Mouse (Mus musculus): Measurements from ENCODE around the gene Slc16a14. TPM values are rescaled to one million over a fixed set of nuclear protein-coding genes. Genes with fewer than 3 reads are reported as not detected.

Gene Slc16a14
- total RNA-seq, 2 experiments from 2014 or later: 0.39 to 0.57 TPM

DNA sequence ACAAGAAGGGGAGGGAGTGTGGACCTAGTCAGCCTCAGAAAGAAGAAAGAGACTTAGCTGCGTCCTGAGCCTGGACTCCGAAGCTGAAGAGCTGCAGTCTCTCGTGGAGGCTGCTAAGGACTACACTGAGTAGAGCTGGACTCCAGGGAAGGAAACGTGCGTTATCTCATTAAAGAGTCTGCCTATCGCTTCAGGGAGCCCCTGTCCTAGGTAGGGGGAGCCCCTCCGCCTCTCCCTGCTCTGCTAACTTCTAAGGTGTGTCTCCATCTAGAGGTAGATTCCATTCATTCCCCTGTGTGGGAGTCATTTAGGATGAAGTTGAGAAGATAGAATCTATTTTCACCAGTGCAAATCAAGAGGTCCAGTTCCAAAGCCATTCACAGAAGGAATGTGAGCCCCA, 65.4 kb downstream of the Slc16a14 start:
- DNase-seq: no peak
- intact Hi-C loops (cut with DNase I): no loop called here

DNA sequence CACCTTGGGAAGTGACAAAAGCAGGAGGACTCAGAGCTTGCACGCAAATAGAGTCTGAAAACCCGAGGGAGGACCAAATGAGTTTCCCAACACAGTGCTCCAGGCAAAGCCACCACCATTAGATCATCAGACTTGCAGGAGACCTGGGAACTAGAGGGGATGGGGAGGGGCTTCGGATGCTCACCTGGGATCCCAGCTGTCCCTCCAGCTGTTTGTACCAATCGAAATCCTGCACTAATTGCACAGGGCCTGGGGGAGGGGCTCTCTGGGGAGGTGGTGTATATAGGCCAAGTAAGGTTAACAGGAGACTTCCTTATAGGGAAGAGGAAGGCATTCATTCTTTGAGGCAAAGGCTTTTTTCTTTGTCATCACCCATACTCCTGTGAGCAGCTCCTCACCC, 66.1 kb downstream of the Slc16a14 start:
- intact Hi-C loops (cut with DNase I): no loop called here
- DNase-seq: no peak

DNA sequence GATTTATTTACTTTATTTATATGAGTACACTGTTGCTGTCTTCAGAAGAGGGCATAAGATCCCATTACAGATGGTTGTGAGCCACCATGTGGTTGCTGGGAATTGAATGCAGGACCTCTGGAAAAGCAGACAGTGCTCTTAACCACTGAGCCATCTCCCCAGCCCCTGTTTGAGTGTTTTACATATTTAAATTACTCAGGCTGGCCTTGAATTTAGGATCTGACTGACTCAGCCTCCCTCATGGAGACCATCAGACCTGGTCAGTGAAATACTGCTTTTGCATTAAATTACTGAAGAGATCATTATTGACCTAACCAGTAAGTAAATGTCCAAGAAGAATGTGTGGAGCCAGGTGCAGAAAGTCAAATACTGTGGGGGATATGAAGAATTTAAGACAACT, 66.6 kb downstream of the Slc16a14 start:
- no peak for DNase-seq
- intact Hi-C loops (cut with DNase I): no loop called here

DNA sequence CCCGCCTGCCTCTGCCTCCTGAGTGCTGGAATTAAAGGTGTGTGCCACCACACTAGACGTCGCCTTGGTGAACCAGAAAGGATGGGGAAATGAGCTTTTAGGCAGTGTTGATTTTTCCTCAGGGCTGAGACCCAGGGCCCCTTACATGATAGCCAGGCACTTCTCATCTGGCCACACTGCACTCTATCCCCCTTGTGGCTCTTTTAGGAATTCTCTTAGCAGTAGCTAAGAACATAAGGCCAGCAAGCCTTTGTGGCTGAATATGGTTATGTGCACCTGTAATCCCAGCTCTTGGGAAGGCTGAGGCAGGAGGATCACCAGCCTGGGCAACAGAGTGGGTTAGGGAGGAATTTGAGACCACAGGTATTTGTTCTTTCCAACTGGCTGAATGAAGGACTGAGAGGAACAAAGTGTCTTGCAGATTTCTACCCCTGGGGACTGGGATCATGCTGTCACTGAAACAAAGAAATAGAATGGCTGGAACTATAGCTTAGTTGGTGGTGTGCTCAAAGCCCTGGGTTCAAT, 68.2 kb downstream of the Slc16a14 start:
- intact Hi-C loops (cut with DNase I): no loop called here
- DNase-seq: no peak

DNA sequence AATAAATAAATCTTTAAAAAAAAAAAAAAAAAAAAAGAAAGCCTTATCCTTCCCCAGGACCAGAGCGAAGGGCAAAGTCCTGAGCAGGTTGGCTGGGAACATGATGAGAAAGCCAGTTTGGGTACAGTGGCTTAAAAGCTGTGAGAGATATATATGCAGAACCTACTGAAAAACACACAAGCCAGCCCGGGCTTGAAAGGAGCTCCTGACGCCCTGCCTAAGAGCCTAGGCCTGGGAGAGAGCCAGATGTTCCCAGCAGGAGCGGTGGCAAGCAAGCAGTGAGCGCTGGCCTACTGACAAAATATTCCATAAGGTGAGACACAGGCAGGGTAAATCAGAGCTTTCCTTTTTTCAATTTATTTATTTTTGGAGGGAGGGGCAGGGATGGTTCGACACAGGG, 68.7 kb downstream of the Slc16a14 start:
- intact Hi-C loops (cut with DNase I): no loop called here
- DNase-seq: no peak

DNA sequence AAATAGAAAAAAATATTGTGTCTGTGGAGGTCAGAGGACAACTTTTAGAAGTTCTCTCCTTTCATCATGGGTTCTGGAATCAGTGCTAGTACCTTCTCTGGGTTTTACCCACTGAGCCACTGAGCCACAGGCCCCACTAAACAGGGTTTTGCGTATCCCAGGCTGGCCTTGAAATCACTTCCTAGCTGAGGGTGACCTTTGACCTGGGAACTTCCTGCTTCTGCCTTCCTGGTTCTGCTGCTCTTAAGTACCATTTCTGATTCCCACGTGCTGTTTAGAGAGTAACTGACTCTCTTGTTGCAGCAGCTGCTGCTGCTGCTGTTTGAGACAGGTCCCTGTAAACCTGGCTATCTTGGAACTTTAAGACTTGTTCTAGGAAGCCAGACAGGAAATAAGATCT, 70.3 kb downstream of the Slc16a14 start:
- intact Hi-C loops (cut with DNase I): no loop called here
- no peak for DNase-seq

DNA sequence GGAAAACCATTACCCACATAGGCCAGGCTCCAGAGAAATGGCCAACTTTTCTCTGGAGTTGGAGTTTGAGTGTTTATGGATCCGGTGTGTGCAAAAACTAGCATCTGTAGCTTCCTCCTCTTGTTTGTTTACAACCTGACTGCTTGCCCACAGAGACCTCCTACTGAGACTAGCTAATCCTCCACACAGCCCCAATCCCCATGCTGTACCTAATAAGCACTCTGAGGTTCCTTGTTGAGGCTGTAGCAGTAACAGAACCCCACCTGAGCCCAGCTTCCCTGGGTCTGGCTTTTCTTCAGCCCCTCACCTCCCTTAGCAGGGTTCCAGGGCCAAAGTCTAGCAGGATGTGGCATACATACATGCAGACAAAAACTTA, 73.7 kb downstream of the Slc16a14 start:
- DNase-seq: no peak
- intact Hi-C loops (cut with DNase I): no loop called here

DNA sequence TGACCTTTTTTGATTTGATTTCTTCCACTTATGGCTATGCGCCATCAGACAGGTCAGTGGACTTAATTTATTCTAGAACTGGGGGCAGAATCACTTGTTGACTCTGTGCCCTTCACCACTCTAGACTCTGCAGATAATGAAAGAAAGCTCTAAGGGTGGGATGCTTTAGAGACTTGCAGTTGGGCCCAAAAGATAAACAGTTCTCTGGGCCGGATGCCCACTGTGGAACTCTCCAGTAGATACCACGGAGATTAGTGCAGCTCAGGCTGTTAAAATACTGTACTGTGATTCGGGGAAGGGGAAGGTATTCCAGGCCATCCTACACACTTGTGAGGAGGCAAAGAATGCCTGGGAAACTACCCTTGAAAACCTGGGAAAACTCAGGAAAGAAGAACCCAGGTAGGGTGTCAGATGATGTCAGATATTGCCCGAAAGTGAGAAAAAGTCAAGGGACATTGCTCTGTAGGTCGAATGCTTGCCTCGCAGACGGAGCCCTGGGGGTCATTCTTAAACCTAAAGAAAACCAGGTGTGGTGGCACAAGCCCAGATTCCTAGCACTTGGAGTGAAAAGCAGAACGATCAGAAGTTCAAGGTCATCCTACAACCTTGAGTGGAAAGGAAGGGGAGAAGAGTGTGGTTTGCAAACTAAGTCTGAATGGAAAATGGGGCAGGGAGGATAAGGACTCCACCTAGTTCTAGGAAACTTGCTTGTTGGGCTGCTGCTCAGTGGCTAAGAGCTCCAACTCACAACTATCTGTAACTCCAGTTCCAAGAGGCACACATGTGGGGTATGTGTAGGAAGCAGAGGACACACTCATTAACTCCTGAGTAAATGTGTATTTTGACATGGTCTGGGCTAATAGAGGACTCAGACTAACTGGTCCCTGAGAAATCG, 74.3 kb downstream of the Slc16a14 start:
- DNase-seq: no peak
- intact Hi-C loops (cut with DNase I): no loop called here

DNA sequence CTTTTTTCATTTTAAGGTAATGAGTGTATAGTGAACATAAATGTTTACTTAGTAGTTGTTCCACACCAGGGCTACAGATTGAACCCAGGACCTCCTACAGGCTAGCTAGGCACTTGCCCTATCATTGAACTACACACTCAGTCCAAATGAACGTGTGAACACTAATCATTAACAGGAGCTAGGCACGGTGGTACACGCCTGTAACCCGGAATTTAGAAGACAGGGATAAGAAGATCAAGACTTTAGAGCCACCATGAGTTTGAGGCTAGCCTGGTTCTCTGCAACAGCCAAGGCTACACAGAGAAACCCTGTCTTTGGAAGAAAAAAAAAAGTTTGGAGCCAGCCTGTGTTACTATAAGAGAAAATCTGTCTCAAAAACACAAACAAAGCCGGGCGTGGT, 75.3 kb downstream of the Slc16a14 start:
- intact Hi-C loops (cut with DNase I): no loop called here

More for the DNA sequence above, 75.3 kb downstream of the Slc16a14 start:
- DNase-seq: no peak

Other genes starting within 250 kb of the Slc16a14 start
- gene Dner, start 238.9 kb downstream of the Slc16a14 start, total RNA-seq (2021): under 1 TPM in 1 of 2 experiments, not detected in 1; 0.08 TPM
- 1 to 10 TPM; 1.5 to 1.8 TPM for gene Fbxo36, start 95.3 kb downstream of the Slc16a14 start, total RNA-seq (2021)
- gene Trip12, start 94.6 kb downstream of the Slc16a14 start, total RNA-seq (2021): 100 to 1,000 TPM; 189 to 213 TPM
- not detected for gene Gm10553, start 165.0 kb upstream of the Slc16a14 start, total RNA-seq (2021)
- gene A530032D15Rik, start 174.7 kb upstream of the Slc16a14 start, total RNA-seq (2021): under 1 TPM; 0.28 to 0.41 TPM

Data from heart, postnatal 36 days (tissue).